Mouse (Mus musculus) stomach, postnatal 0 days (tissue): ENCODE measurements around the gene Coro6.

Experiments
- CTCF ChIP-seq: IDR thresholded peaks from 2 replicates; pipeline ENCODE4 v1.5.1; 2016; ENCODE audit warnings: antibody characterized with exemption, low read depth, mild to moderate bottlenecking, moderate library complexity
- EP300 ChIP-seq: optimal IDR thresholded peaks from 2 replicates; pipeline ENCODE3; 2016; ENCODE audit warnings: antibody characterized with exemption

GRCm38 (mm10) chr11:77418021-77418420 lies 44.2 kb upstream of the Coro6 start:
- no peak for TF ChIP-seq CTCF
- no peak for TF ChIP-seq EP300
